Mouse (Mus musculus): ENCODE data around the gene Tmem87b. TPM values are rescaled to one million over a fixed set of nuclear protein-coding genes. Genes with fewer than 3 reads are reported as not detected.

Gene Tmem87b
- polyA plus RNA-seq, 2 experiments = 26.9 to 28.4 TPM

GRCm38 (mm10) chr2:128782231-128782630, 35.7 kb upstream of the Tmem87b start:
- H3K9ac ChIP-seq (ENCODE audit: low read depth, low read length, severe bottlenecking) = no peak overlapping the region
- ATAC-seq (ENCODE audit: low FRiP score, low read depth) = no peak
- no peaks in the 10 kb centered on the region for H3K27me3 ChIP-seq (ENCODE audit: control insufficient read depth, insufficient read depth, low read length)
- WGBS = 90% methylated on average over 5 of the region's 5 CpGs
- no peak overlapping the region for H3K4me2 ChIP-seq (replicated peaks; ENCODE audit: low read depth, low read length, severe bottlenecking)
- no peak for DNase-seq (ENCODE audit: low spot score)
- no peak for TF ChIP-seq POLR2A (IDR thresholded peaks at IDR 0.05; ENCODE audit: borderline replicate concordance, extremely low read depth, insufficient read depth, insufficient read length)
- H3K27ac ChIP-seq (replicated peaks; ENCODE audit: low read depth, low read length) = no peak overlapping the region
- no peaks in the 10 kb centered on the region for H3K9me3 ChIP-seq (ENCODE audit: control insufficient read depth, low read length)
- no peak overlapping the region for H3K4me3 ChIP-seq (replicated peaks; ENCODE audit: low read length)
- no peaks in the 10 kb centered on the region for H3K4me1 ChIP-seq (ENCODE audit: control insufficient read depth, insufficient read depth, low read length)
- peaks cover 66% of the 10 kb centered on the region for H3K36me3 ChIP-seq (ENCODE audit: control insufficient read depth, insufficient read depth, low read length)

- H3K27ac ChIP-seq (replicated peaks; ENCODE audit: low read depth, low read length) = no peak overlapping the region; the same call in 1 of the 2 replicates
- TF ChIP-seq POLR2A (IDR thresholded peaks at IDR 0.05; ENCODE audit: borderline replicate concordance, extremely low read depth, insufficient read depth, insufficient read length) = no peak
- 55% methylated on average over 10 of the region's 10 CpGs for WGBS
- no peak overlapping the region for H3K4me2 ChIP-seq (replicated peaks; ENCODE audit: low read depth, low read length, severe bottlenecking)
- no peak overlapping the region for H3K9ac ChIP-seq (ENCODE audit: low read depth, low read length, severe bottlenecking)
- H3K36me3 ChIP-seq (ENCODE audit: control insufficient read depth, insufficient read depth, low read length) = peaks cover 53% of the 10 kb centered on the region
- H3K4me3 ChIP-seq (replicated peaks; ENCODE audit: low read length) = no peak overlapping the region
- ATAC-seq (ENCODE audit: low FRiP score, low read depth) (no peak), DNase-seq (ENCODE audit: low spot score) (no peak)
- H3K27me3 ChIP-seq (ENCODE audit: control insufficient read depth, insufficient read depth, low read length) = no peaks in the 10 kb centered on the region
- H3K9me3 ChIP-seq (ENCODE audit: control insufficient read depth, low read length) = no peaks in the 10 kb centered on the region
- no peaks in the 10 kb centered on the region for H3K4me1 ChIP-seq (ENCODE audit: control insufficient read depth, insufficient read depth, low read length)
These were observed 34.1 kb upstream of the Tmem87b start for GRCm38 (mm10) chr2:128783660-128784345.

- ATAC-seq (ENCODE audit: low FRiP score, low read depth) (no peak), DNase-seq (ENCODE audit: low spot score) (no peak)
- H3K27me3 ChIP-seq (ENCODE audit: control insufficient read depth, insufficient read depth, low read length) = no peaks in the 10 kb centered on the region
- H3K9ac ChIP-seq (ENCODE audit: low read depth, low read length, severe bottlenecking) = no peak overlapping the region
- H3K4me1 ChIP-seq (ENCODE audit: control insufficient read depth, insufficient read depth, low read length) = no peaks in the 10 kb centered on the region
- H3K27ac ChIP-seq (replicated peaks; ENCODE audit: low read depth, low read length) = no peak overlapping the region
- TF ChIP-seq POLR2A (IDR thresholded peaks at IDR 0.05; ENCODE audit: borderline replicate concordance, extremely low read depth, insufficient read depth, insufficient read length) = no peak
- no peaks in the 10 kb centered on the region for H3K9me3 ChIP-seq (ENCODE audit: control insufficient read depth, low read length)
- no peak overlapping the region for H3K4me2 ChIP-seq (replicated peaks; ENCODE audit: low read depth, low read length, severe bottlenecking)
- no peak overlapping the region for H3K4me3 ChIP-seq (replicated peaks; ENCODE audit: low read length)
- peaks cover 46% of the 10 kb centered on the region for H3K36me3 ChIP-seq (ENCODE audit: control insufficient read depth, insufficient read depth, low read length)
- WGBS = 95% methylated on average over 7 of the region's 7 CpGs
These were observed 33.1 kb upstream of the Tmem87b start for GRCm38 (mm10) chr2:128784814-128785213.

- no peak overlapping the region for H3K9ac ChIP-seq (ENCODE audit: low read depth, low read length, severe bottlenecking)
- no peaks in the 10 kb centered on the region for H3K9me3 ChIP-seq (ENCODE audit: control insufficient read depth, low read length)
- WGBS = 91% methylated on average over 5 of the region's 5 CpGs
These were observed 31.6 kb upstream of the Tmem87b start for GRCm38 (mm10) chr2:128786341-128786740.

GRCm38 (mm10) chr2:128786795-128787194, 31.1 kb upstream of the Tmem87b start:
- H3K4me2 ChIP-seq (replicated peaks; ENCODE audit: low read depth, low read length, severe bottlenecking) = no peak overlapping the region
- no peak overlapping the region for H3K4me3 ChIP-seq (replicated peaks; ENCODE audit: low read length)
- 80% methylated on average over 1 of the region's 1 CpGs for WGBS
- H3K36me3 ChIP-seq (ENCODE audit: control insufficient read depth, insufficient read depth, low read length) = peaks cover 56% of the 10 kb centered on the region
- no peak overlapping the region for H3K27ac ChIP-seq (replicated peaks; ENCODE audit: low read depth, low read length)
- TF ChIP-seq POLR2A (IDR thresholded peaks at IDR 0.05; ENCODE audit: borderline replicate concordance, extremely low read depth, insufficient read depth, insufficient read length) = no peak
- ATAC-seq (ENCODE audit: low FRiP score, low read depth) (no peak), DNase-seq (ENCODE audit: low spot score) (no peak)
- H3K27me3 ChIP-seq (ENCODE audit: control insufficient read depth, insufficient read depth, low read length) = no peaks in the 10 kb centered on the region
- no peaks in the 10 kb centered on the region for H3K4me1 ChIP-seq (ENCODE audit: control insufficient read depth, insufficient read depth, low read length)
- no peaks in the 10 kb centered on the region for H3K9me3 ChIP-seq (ENCODE audit: control insufficient read depth, low read length)
- H3K9ac ChIP-seq (ENCODE audit: low read depth, low read length, severe bottlenecking) = no peak overlapping the region

More at GRCm38 (mm10) chr2:128786341-128786740, 31.6 kb upstream of the Tmem87b start:
- no peak overlapping the region for H3K4me3 ChIP-seq (replicated peaks; ENCODE audit: low read length)
- H3K4me2 ChIP-seq (replicated peaks; ENCODE audit: low read depth, low read length, severe bottlenecking) = no peak overlapping the region
- H3K36me3 ChIP-seq (ENCODE audit: control insufficient read depth, insufficient read depth, low read length) = peaks cover 55% of the 10 kb centered on the region
- no peaks in the 10 kb centered on the region for H3K4me1 ChIP-seq (ENCODE audit: control insufficient read depth, insufficient read depth, low read length)
- no peak overlapping the region for H3K27ac ChIP-seq (replicated peaks; ENCODE audit: low read depth, low read length)
- no peaks in the 10 kb centered on the region for H3K27me3 ChIP-seq (ENCODE audit: control insufficient read depth, insufficient read depth, low read length)
- TF ChIP-seq POLR2A (IDR thresholded peaks at IDR 0.05; ENCODE audit: borderline replicate concordance, extremely low read depth, insufficient read depth, insufficient read length) = no peak
- no peak for ATAC-seq (ENCODE audit: low FRiP score, low read depth)
- no peak for DNase-seq (ENCODE audit: low spot score)
